Mouse (Mus musculus) embryo, embryonic 11.5 days (tissue): ENCODE data around the gene Mpz.

ENCODE experiments used
- DNase-seq: peaks from one replicate; pipeline ENCODE4 v3.0.0-alpha.2; 2012; ENCODE audit warnings: low read depth, low spot score

Gene Mpz

GRCm38 (mm10) chr1:171187851-171188700 lies 37.6 kb downstream of the Mpz start:
- DNase-seq = no peak

- no peak for DNase-seq
These were observed 38.5 kb downstream of the Mpz start for GRCm38 (mm10) chr1:171189046-171189445.

- DNase-seq = no peak
These were observed 39.1 kb downstream of the Mpz start for GRCm38 (mm10) chr1:171189476-171190114.

- no peak for DNase-seq
These were observed 40.3 kb downstream of the Mpz start for GRCm38 (mm10) chr1:171190832-171191231.

DNA sequence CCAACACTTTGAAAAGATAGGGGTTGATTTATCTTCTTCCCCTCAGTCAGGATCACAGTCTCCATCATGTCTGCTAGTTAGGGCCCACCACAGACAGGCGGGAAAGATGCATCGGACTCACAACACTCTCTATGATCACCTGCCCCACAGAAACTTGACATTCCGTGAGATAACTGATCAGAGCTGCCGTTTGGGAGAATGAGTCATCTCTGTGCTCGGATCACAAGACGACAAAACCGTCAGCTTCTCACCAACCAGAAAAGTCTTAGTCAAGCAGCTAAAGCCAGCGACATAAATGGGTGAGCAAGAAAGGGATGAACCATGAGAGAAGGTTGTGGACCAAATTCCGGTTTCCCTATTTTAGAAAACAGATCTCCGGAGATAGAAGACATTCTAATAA lies 41.8 kb downstream of the Mpz start:
- DNase-seq = no peak

- DNase-seq = no peak
These were observed 42.8 kb downstream of the Mpz start for GRCm38 (mm10) chr1:171193093-171193840.

DNA sequence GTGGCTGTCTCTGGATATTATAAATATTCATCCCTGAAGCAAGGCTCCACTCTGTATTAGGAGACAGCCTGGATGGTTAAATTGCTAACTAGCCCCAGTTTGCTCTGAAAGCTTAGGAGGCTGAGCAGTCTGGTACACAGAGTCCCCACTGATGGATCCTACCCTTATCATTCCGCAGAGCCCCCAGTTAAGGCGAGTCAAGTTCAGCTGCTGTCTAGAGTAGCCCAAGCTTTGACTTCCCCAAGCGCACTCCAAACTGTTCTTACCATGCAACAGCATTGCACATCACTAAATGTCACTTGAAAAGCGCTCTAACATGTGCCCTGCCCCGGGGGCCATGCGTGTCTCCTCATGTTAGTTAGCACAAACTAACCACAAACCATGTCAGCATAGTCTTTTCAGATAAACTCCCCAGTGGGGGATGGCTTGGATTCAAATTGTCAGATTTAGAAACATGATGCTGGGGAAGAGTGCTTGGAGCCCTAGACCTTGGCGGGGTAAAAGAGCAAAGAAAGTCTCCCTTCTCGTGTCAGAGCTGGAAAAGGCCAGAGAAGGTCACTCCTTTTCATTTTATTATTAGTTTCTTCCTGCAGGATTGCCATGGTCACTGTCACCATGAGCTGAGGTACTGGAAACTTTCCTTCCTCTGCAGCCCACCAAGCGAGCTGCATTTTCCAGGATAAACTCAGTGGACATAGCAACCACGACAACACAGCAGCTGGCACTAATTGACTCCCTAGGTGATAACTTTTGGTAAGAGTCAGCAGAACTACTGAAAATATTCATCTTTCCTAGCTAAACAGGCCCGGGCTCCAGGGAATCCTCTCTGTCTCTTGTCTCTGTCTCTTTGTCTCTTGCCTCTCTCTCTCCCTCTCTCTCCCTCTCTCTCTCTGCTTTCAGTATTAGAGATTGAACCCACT lies 43.7 kb downstream of the Mpz start:
- DNase-seq = no peak

DNA sequence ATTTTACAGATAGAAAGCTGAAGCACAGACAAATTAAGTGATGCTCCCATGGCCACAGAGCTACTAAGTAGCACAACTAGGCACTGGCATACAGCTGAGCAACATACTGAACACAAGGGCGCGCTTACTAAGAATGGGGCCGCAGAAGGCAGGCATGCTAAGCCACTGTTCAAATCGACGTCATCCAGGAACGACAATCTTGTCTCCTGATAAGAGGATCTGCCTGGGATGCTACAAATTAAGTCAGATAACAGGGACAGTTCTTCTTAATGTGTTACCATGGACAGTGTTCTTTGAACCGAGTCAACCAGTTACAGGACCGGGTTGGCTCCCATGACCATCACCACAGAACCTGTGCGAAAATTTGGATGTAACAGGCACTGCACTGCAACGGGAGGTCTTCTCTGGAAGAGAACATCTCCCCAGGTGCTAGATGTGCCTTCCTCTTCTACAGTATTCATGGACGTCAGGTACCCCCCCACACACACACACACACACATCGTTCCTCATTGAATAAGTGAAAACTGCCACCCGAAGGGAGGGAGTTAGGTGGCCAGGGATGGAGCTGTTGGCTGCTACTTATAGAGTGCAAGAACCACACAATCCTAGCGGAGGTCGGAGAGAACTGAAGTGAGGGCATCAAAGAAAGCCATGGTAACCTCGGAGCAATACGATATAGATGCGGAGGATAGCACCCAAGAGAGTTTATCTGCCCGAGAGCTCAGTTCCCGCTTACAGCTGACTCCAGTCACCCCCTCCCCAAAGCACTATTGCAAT lies 44.7 kb downstream of the Mpz start:
- DNase-seq = no peak

GRCm38 (mm10) chr1:171195887-171196397 lies 45.4 kb downstream of the Mpz start, which contains the start of gene Pcp4l1:
Gene Pcp4l1, minus strand, starts transcription at chr1:171196268.
- no peak for DNase-seq

- DNase-seq = no peak
These were observed 49.0 kb downstream of the Mpz start for GRCm38 (mm10) chr1:171199532-171199931.

DNA sequence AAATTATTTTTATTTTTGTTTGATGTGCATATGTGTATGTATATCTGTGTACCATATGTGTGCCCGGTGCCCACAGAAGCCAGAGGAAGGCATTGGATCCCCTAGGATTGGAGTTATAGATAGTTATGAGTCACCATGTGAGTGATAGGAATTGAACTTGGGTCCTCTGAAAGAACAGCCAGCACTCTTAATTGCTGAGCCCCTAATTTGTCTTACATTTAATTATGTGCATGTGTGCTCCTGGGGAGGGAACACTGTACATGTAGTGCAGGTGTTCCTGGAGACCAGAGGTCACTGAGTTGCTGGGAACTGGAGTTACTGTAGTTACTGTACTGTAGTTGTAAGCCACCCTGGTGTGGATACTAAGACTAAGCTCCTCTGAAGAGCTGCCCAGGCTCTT lies 50.3 kb downstream of the Mpz start:
- no peak for DNase-seq

DNA sequence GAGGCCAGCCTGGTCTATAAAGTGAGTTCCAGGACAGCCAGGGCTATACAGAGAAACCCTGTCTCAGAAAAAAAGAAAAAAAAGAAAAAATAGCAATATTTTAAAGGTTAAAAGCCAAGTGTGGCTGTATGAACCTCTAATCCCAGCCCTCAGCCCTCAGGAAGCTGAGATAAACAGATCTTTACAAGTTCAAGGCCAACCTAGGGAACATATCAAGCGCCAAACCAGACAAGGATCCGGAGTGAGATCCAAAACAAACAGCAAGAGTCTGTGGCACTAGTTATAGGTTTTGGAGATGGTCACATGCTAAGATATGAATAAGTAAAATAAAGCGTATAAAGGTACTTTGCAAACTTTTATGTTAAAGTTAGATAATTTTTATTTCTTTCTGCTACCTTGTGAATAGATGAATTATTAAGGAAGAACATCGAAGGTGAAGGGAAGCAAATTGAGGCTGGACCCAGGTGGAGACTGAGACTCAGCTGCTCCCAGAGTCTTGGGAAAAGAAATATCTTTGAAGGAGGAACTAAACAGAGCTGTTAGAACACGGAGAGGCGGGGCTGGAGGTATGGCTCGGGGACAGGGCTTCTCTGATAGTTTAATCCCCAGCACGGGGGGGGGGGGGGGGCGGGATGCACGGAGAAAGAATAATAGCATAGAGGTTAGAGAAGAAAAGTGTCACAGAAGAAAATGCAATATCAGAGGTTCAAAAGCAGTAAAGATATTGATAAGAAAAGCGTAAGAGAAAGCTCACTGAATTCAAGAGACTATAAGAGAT lies 53.1 kb downstream of the Mpz start:
- DNase-seq = no peak

- DNase-seq = no peak
These were observed 53.7 kb downstream of the Mpz start for GRCm38 (mm10) chr1:171204249-171204644.

- no peak for DNase-seq
These were observed 55.4 kb downstream of the Mpz start for GRCm38 (mm10) chr1:171205704-171206493.

GRCm38 (mm10) chr1:171209409-171209808 lies 58.9 kb downstream of the Mpz start:
- DNase-seq = no peak
